ENCODE assay signal across 8 mouse cellular contexts in the genomic region with DNA sequence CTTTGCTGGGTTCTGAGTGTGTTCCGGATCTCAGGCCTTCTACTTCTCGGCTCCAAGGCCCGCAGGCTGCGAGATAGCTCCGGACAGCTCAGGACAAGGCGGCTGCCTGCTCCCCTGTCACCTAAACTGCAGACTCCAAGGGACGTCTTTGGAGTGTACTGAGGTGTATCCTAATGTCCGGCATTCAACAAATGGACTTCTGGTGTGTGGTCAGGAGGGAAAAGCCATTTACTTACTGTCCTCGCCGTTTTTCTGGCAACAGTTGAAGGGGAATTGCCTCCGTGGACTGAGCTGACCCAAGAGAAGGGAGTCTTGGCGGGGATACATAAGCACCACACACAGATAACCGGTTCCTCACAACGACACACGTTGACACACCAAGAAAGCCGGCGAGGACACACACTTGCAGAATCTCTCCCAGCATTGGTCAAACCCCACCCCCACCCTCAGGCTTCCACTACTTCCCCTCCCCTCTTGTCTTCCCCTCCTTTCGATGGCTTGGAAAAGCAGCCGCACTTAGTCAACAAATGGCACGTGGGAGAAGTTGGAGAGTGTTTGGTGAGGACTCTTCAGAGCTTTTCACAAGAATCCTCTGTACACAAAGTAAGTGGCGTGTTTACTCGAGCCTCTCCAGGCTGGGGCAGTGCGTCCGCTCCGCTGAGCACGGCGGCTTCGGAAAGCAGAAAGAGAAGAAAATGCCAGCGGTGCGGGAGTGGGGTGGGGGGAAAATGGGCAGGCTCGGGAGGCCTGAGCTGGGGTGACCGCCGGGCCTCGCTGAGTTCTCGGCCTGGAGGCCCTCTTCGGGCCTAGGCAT. TPM values are rescaled to one million over a fixed set of nuclear protein-coding genes. Genes with fewer than 3 reads are reported as not detected.
DNase-seq lines count a peak whose midpoint lies in the region; ATAC-seq and TF ChIP-seq lines count a peak whose summit lies in the region.

No protein-coding gene starts in this region.

- DNase-seq in gastrocnemius, adult 2 months = no peak
- no peak for DNase-seq in gastrocnemius, postnatal 14 days
- peak; percentile 59 for DNase-seq in embryo, embryonic 9.5 days (ENCODE audit: extremely low spot score)
- DNase-seq in midbrain, embryonic 10.5 days (ENCODE audit: low spot score) = peak; percentile 64
- no peak for DNase-seq in thymus, adult 2 months
- no peak for DNase-seq in layer of hippocampus, postnatal 25 days (ENCODE audit: extremely low spot score in 1 of 2, low spot score in 1 of 2)
- no peak for DNase-seq in layer of hippocampus, adult 18-20 months (ENCODE audit: low spot score in 2 of 2)

- no peaks in the 10 kb centered on the region for H3K36me3 ChIP-seq in intestine, embryonic 15.5 days
- H3K36me3 ChIP-seq in midbrain, embryonic 10.5 days = no peaks in the 10 kb centered on the region
- H3K36me3 ChIP-seq in thymus, adult 2 months (ENCODE audit: control insufficient read depth, insufficient read depth, low read length) = no peaks in the 10 kb centered on the region

- peak overlapping the region; percentile 69 for H3K4me3 ChIP-seq in gastrocnemius, adult 2 months
- H3K4me3 ChIP-seq in intestine, embryonic 15.5 days (replicated peaks) = peak overlapping the region; percentile 24; the same call in 1 of the 2 replicates
- H3K4me3 ChIP-seq in midbrain, embryonic 10.5 days = peak overlapping the region; percentile 66
- H3K4me3 ChIP-seq in thymus, adult 2 months (ENCODE audit: control insufficient read depth, insufficient read depth, low read length) = no peak overlapping the region

- intact Hi-C loops in gastrocnemius, adult 2 months (cut with DNase I) = no loop called here
- intact Hi-C loops in gastrocnemius, postnatal 14 days (cut with DNase I; ENCODE audit: low total_unique reads) = no loop called here

- H3K27me3 ChIP-seq in intestine, embryonic 15.5 days (replicated peaks) = peaks cover 90% of the 10 kb centered on the region
- H3K27me3 ChIP-seq in midbrain, embryonic 10.5 days (ENCODE audit: low read depth, poor library complexity, severe bottlenecking) = peaks cover 100% of the 10 kb centered on the region
- H3K27me3 ChIP-seq in thymus, adult 2 months (ENCODE audit: control insufficient read depth, insufficient read depth, low read length) = peaks cover 48% of the 10 kb centered on the region

- 1% methylated on average over 36 of the region's 36 CpGs for WGBS in intestine, embryonic 15.5 days
- WGBS in midbrain, embryonic 10.5 days = under 1% methylated on average over 36 of the region's 36 CpGs
- 6% methylated on average over 36 of the region's 36 CpGs for WGBS in thymus, adult 2 months

- H3K9ac ChIP-seq in intestine, embryonic 15.5 days = no peak overlapping the region

- TF ChIP-seq POLR2A in thymus, adult 2 months (IDR thresholded peaks at IDR 0.05; ENCODE audit: control insufficient read depth, extremely low read depth, insufficient read depth, low read length, poor library complexity) = no peak

- TF ChIP-seq CTCF in gastrocnemius, adult 2 months (IDR thresholded peaks at IDR 0.05) = no peak
- TF ChIP-seq CTCF in thymus, adult 2 months (IDR thresholded peaks at IDR 0.05; ENCODE audit: borderline replicate concordance, control insufficient read depth, extremely low read depth, insufficient read depth, low read length, poor library complexity) = no peak

- no peak for ATAC-seq in intestine, embryonic 15.5 days

- no peaks in the 10 kb centered on the region for H3K9me3 ChIP-seq in intestine, embryonic 15.5 days
- H3K9me3 ChIP-seq in midbrain, embryonic 10.5 days (replicated peaks) = no peaks in the 10 kb centered on the region

- H3K4me1 ChIP-seq in intestine, embryonic 15.5 days (replicated peaks) = peaks cover 32% of the 10 kb centered on the region
- H3K4me1 ChIP-seq in midbrain, embryonic 10.5 days = peaks cover 60% of the 10 kb centered on the region
- peaks cover 12% of the 10 kb centered on the region; the same call in 1 of the 2 replicates for H3K4me1 ChIP-seq in thymus, adult 2 months (replicated peaks; ENCODE audit: control insufficient read depth, insufficient read depth, low read length)

- peak overlapping the region; percentile 53 for H3K4me2 ChIP-seq in intestine, embryonic 15.5 days (replicated peaks)

- no peak overlapping the region for H3K27ac ChIP-seq in gastrocnemius, adult 2 months
- no peak overlapping the region for H3K27ac ChIP-seq in intestine, embryonic 15.5 days
- H3K27ac ChIP-seq in midbrain, embryonic 10.5 days (replicated peaks) = peak overlapping the region; percentile 91
- H3K27ac ChIP-seq in thymus, adult 2 months (ENCODE audit: control insufficient read depth, insufficient read depth, low read length) = no peak overlapping the region

RNA-seq across cellular contexts. Expression of gene Pax6, which starts 5.6 kb away (rescaled TPM):
- not detected for total RNA-seq in gastrocnemius, adult 2 months (2021)
- under 1 TPM in 1 of 2 experiments, not detected in 1; 0.35 TPM for total RNA-seq in gastrocnemius, postnatal 14 days (2021)
- polyA plus RNA-seq in intestine, embryonic 15.5 days (2015; fragmentation: Nextera tagmentation; extraction: Ambion mirVana) = 2.3 and 2.8 TPM in 2 replicates
- polyA plus RNA-seq in midbrain, embryonic 10.5 days (2016; fragmentation: Nextera tagmentation; extraction: Ambion mirVana) = 39.0 and 40.1 TPM in 2 replicates
- 0.03 TPM in 1 of 2 replicates, not detected in the other for polyA plus RNA-seq in thymus, adult 2 months (2012; rRNA removed)
- 1 to 10 TPM; 9.4 to 9.7 TPM for total RNA-seq in layer of hippocampus, postnatal 25 days (2021)
- total RNA-seq in layer of hippocampus, adult 18-20 months (2021) = 10 to 100 TPM; 10.2 to 12.9 TPM

Comparison
In these comparisons a context has a peak if more than half of its experiments do, and no peak if none do; other contexts are left out.
1. DNase-seq: peak in embryo, embryonic 9.5 days (single experiment) and midbrain, embryonic 10.5 days (single experiment); none in gastrocnemius, adult 2 months (single experiment), gastrocnemius, postnatal 14 days (single experiment), thymus, adult 2 months (single experiment), layer of hippocampus, postnatal 25 days (0 of 2) and layer of hippocampus, adult 18-20 months (0 of 2).
2. RNA of gene Pax6, which starts 5.6 kb away (total RNA-seq): 10.2 to 12.9 TPM in layer of hippocampus, adult 18-20 months and 9.4 to 9.7 TPM in layer of hippocampus, postnatal 25 days; 0.35 TPM in gastrocnemius, postnatal 14 days and not detected in gastrocnemius, adult 2 months; every median in the first group is over 4 times any median in the second.